Mouse (Mus musculus) neutrophil, adult 5-6 weeks (primary cell): Measurements from ENCODE around the gene Gusb. TPM values are rescaled to one million over a fixed set of nuclear protein-coding genes. Genes with fewer than 3 reads are reported as not detected.
"Not testable (repeated sequence)": the region's sequence is repeated elsewhere in the genome, so short reads cannot be mapped to it uniquely, and the experiment has no call there.

Experiments
- ATAC-seq: fragments of 151-379, 151-347 bp; 2 replicates; pipeline ENCODE4 v1.8.0; 2017; ENCODE audit warnings: mild to moderate bottlenecking, moderate TSS enrichment; ENCODE audit not compliant: insufficient number of reproducible peaks, poor library complexity, low FRiP score, severe bottlenecking; ENCODE audit errors: extremely low read depth
- total RNA-seq: library from RNA; stranded (forward); fragments of 200-1000 nt; gene quantifications from 2 replicates; pipeline ENCODE4 v1.2.3, GENCODE M21; 2017

The Gusb gene
- 32.0 and 33.5 TPM in 2 replicates for total RNA-seq

GRCm38 (mm10) chr5:130002301-130003146 is at the start of gene Gusb:
TSS of gene Gusb (minus strand) at chr5:130003049.
- peak; percentile 82 for ATAC-seq

DNA sequence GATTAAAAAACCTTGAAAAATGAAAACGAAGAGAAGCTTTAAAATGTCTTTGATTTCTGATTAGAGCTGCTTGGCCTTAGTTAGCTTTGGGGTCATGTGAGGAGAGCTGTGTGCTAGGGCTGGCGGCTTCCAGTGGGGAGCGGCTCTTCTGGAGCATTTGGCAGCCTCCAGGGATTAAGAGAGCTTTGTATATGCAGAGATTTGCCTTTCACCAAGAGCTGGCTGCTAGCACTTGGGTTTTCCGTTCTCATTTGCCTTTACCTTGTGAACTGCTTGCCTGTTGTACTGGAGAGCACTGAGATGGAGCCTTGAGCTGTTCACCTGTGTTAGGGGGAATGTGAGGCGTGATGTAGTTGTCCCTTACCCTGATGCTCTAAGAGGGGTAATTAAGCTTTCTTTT is 49.7 kb upstream of the Gusb start:
- ATAC-seq = no peak

GRCm38 (mm10) chr5:130051073-130051860 is 48.4 kb upstream of the Gusb start:
- ATAC-seq = no peak

DNA sequence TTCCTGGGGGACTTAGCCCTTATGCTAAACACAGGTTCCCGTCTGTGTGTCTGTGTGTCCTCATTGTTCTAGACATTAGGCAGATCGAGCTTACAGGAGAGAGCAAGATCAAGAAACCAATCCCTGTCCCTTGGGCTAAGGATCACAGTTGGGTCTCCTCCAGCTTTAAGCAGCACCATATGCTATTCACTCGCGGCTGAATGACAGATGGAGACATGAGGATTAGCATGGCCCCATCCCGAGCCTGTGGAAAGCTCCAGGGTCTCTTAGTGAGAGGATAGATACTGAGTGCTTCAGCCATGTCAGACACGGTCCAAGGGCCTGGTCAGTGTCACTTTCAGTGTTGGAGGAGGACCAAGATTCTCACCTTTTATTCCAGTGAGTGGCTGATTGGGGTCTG is 47.6 kb upstream of the Gusb start:
- ATAC-seq = no peak

- no peak for ATAC-seq
These were observed 46.1 kb upstream of the Gusb start for GRCm38 (mm10) chr5:130048786-130049520.

DNA sequence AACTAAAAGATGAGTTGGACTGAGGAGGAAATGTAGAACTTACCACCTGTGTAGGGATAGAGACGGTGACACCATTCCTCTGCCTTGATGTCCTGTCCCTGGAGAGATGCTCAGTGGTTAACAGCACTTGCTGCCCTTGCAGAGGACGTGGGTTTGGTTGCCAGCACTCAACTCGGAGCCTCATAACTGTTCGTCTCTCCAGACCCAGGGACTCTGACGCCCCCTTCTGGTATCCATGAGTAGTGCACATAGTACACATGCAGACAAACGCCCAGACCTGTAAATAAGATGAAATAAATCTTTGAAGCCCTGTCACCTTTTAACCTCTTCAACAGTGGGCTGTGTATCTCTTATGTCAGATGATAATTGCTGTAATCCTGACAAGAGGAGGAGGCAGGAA is 44.2 kb upstream of the Gusb start:
- no peak for ATAC-seq

GRCm38 (mm10) chr5:130046589-130046988 is 43.7 kb upstream of the Gusb start:
- no peak for ATAC-seq

GRCm38 (mm10) chr5:130046100-130046499 is 43.3 kb upstream of the Gusb start:
- no peak for ATAC-seq

DNA sequence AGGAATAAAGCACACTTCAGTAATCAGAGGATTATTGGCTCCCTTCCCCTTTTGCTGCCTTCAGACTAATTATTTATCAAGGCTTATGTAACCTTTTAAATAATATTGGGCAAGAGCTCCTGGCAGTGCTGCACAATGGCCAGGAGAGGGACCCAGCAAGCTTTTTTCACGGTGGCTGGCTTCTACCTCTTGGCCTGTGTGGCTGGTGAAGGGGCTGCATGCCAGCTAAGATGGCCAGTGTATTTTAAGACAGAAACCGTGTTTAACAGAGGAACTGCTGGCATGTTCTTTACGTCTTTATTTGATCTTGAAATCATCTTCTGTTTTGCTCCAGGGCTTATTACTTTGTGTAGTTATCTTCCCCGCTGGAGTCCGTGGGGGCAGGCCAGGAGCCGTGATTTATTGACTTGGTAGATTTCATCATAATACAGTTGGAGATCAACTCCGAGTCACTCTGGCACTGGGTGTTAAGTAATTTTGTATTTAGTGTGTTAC is 41.4 kb upstream of the Gusb start:
- ATAC-seq = peak; percentile 39; the same call in 1 of the 2 replicates

DNA sequence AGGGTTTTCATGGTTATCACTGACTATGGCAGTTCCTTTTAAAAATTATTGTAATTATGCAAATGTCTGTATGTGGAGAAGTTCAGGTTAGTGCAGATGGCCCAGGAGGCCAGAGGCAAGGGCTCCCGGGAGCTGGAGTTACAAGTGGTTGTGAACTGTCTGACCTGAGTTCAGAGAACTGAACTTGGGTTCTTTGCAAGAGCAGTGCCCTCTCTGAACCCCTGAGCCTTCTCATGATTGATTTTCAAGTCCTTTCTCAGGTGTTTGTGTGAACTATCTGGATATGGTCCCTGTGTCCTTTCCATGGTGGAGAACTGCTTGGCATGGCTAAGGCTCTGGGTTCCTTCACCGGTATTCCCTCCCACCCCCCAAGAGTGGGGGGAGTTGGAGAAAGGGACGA is 40.9 kb upstream of the Gusb start:
- ATAC-seq = no peak

GRCm38 (mm10) chr5:130041262-130041661 is 38.4 kb upstream of the Gusb start:
- ATAC-seq = no peak

- ATAC-seq = no peak
These were observed 37.9 kb upstream of the Gusb start for GRCm38 (mm10) chr5:130040797-130041196.

GRCm38 (mm10) chr5:130037752-130038455 is 35.1 kb upstream of the Gusb start:
- peak; percentile 44; the same call in 1 of the 2 replicates for ATAC-seq

GRCm38 (mm10) chr5:130036300-130036699 is 33.5 kb upstream of the Gusb start:
- not testable (repeated sequence) for ATAC-seq

DNA sequence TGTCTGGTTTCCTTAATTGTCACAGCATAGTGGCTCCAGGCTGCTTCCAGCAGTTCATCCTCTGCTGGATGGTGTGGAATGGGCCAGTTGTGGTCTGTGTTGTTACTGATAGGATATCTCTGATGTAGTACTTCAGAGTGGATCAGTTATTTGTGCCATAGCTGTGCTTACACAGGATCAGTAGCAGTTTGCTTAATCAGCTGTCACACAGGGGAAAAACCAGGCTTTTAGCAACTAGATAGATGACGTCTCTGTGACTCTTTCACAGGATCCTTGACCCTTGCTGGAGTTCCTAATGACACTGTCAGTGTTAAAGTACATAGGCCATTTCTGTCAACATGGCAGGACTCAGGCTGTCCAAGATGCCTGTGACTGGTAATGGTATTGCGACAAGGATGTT is 31.0 kb upstream of the Gusb start:
- no peak for ATAC-seq

DNA sequence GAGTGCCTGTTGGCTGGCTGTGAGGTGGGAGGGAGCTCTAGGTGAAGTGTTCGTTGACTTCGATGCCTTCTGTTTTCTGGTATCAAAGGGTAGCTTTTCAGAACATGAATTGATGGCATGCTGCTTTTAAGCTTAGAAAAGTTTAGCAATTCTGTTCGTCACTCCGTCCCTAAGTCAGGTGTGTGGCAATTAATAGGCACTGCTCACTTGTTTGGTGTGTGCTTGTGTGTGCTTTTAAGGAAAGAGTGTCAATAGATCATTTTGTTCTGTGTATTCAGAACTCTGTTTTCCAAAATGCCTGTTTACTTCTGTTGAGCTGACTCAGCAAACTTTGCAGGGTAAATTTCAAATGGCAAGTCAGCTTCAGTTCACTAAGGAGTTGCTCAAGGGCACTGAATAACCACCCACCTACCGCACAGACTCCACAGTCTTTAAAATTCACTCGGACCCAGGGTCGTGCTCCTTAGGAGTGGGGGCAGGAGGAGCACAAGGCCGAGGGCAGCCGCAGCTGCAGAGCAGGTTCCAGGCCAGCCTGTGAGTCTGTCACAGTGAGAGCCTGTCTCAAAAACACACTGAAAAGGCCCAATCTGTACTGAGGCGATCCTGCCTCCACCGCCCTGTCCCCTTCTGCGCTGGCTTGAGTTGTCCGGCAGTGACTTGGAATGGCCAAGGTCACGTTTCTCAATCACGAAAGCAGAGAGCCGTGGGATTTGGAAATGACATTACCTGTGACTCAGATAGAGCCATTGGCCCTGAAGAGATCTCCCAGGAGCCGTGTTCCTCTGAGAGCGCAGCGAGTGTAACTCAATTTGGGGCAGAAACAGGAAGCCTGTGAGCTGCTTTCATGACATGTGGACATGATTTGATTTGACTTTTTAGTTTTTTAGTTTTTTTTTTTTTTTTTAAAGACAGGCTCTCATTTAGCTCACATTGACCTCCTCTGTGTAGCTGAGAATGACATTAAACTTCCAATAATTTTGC is 28.9 kb upstream of the Gusb start:
- ATAC-seq = no peak

DNA sequence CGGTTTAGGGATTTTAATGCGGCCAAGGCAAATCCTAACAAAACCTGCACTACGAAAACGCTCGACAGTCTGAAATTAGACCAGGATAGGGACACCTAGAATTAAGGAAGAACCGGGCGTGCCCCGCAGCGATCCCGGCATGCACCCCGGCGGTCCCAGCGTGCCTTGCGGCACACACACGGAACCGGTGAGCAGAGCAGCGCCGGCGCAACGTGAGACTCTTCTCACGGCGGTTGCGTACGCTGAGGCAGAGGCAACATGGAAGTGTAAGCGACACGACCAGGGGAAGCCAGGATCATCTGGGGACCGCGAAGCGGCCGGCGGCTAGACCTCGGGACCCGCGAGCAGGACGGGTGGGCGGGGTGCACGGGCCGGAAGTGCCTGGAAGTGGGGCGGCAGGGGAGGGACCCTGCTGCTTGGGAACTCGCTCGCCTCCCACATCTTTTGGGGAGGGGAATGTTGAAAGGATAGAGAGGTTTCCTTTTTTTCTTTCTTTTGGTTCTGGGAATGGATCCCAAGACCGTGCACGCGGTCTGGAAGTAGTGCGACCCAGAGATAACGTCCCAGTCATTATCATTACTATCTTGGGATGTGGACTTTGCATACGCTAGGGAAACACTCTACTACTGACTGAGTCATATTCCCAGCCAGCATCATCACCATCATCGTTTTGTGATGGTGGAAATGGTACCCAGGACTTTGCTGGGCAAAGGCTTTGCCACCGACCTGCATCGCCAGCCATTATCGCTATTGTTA is 26.5 kb upstream of the Gusb start, which contains the start of the genes Asl and Crcp:
Gene Asl (minus strand): TSS at position 106 of the 756 bp plus-strand sequence.
Gene Crcp (plus strand): TSS at position 149 of the 756 bp plus-strand sequence.
- peak; percentile 84 for ATAC-seq
